10 mouse cellular contexts compared by ENCODE assay signal in genomic region chr4:33245853-33246395, GRCm38 (mm10). TPM values are rescaled to one million over a fixed set of nuclear protein-coding genes. Genes with fewer than 3 reads are reported as not detected.
DNase-seq lines count a peak whose midpoint lies in the region; ATAC-seq and TF ChIP-seq lines count a peak whose summit lies in the region.
"Had no signal": no experiment of that assay in that cellular context is flagged by ENCODE, and none has a peak within 500 bp of the region (broad histone marks: within the 10 kb centered on the region; RNA-seq: fewer than 3 reads in every experiment).

No protein-coding gene starts in this region.

- H3K9ac ChIP-seq in heart, embryonic 12.5 days: peak overlapping the region; percentile 54; the same call in 1 of the 2 replicates
- H3K9ac ChIP-seq in hindbrain, embryonic 13.5 days: no peak overlapping the region; the same call in 1 of the 2 replicates
- peak overlapping the region; percentile 16; the same call in 1 of the 2 replicates for H3K9ac ChIP-seq in liver, postnatal 0 days (replicated peaks)

- H3K4me2 ChIP-seq in heart, embryonic 12.5 days: peak overlapping the region; percentile 58
- H3K4me2 ChIP-seq in hindbrain, embryonic 13.5 days: peak overlapping the region; percentile 70
- peak overlapping the region; percentile 87 for H3K4me2 ChIP-seq in liver, postnatal 0 days (ENCODE audit: low read depth, low read length)

- TF ChIP-seq EP300 in liver, postnatal 0 days (IDR thresholded peaks at IDR 0.05; ENCODE audit: low read depth): no peak

- ATAC-seq in heart, embryonic 12.5 days (ENCODE audit: insufficient number of reproducible peaks, low FRiP score): no peak
- no peak for ATAC-seq in hindbrain, embryonic 13.5 days (ENCODE audit: low FRiP score)
- ATAC-seq in liver, postnatal 0 days: no peak

- peaks cover 24% of the 10 kb centered on the region for H3K4me1 ChIP-seq in heart, embryonic 12.5 days (replicated peaks)
- H3K4me1 ChIP-seq in hindbrain, embryonic 13.5 days (replicated peaks): peaks cover 26% of the 10 kb centered on the region
- H3K4me1 ChIP-seq in liver, postnatal 0 days (ENCODE audit: insufficient read depth): peaks cover 20% of the 10 kb centered on the region

- no peaks in the 10 kb centered on the region for H3K27me3 ChIP-seq in heart, embryonic 12.5 days (replicated peaks)
- H3K27me3 ChIP-seq in hindbrain, embryonic 13.5 days: no peaks in the 10 kb centered on the region
- H3K27me3 ChIP-seq in liver, postnatal 0 days (ENCODE audit: insufficient read depth, low read length): no peaks in the 10 kb centered on the region

- WGBS in heart, embryonic 12.5 days: 87% methylated on average over 14 of the region's 14 CpGs
- WGBS in hindbrain, embryonic 13.5 days: 91% methylated on average over 14 of the region's 14 CpGs
- 53% methylated on average over 14 of the region's 14 CpGs for WGBS in liver, postnatal 0 days (ENCODE audit: insufficient replicate concordance)

- no peak overlapping the region for H3K27ac ChIP-seq in heart, embryonic 12.5 days (ENCODE audit: poor library complexity, severe bottlenecking)
- H3K27ac ChIP-seq in hindbrain, embryonic 13.5 days: no peak overlapping the region
- peak overlapping the region; percentile 100 for H3K27ac ChIP-seq in liver, postnatal 0 days (ENCODE audit: low read depth)

- no peak for DNase-seq in heart, postnatal 4 days
- peak; percentile 23 for DNase-seq in T-cell, adult 2 months (ENCODE audit: low spot score)
- peak; percentile 42 for DNase-seq in liver, postnatal 0 days
- DNase-seq in c-Kit-positive CD71-positive TER-119-positive erythroid progenitor cells, embryonic 14.5 days (ENCODE audit: low spot score): no peak
- DNase-seq in left cerebral cortex, adult 8-10 months (ENCODE audit: low spot score in 2 of 2): no peak
- no peak for DNase-seq in layer of hippocampus, adult 11-12 months (ENCODE audit: low spot score)
- DNase-seq: lung, postnatal 10 days had no signal

- H3K4me3 ChIP-seq in heart, embryonic 12.5 days: peak overlapping the region; percentile 19
- peak overlapping the region; percentile 91; the same call in 1 of the 2 replicates for H3K4me3 ChIP-seq in hindbrain, embryonic 13.5 days
- H3K4me3 ChIP-seq in liver, postnatal 0 days (ENCODE audit: low read depth, low read length): peak overlapping the region; percentile 100

- H3K36me3 ChIP-seq in heart, embryonic 12.5 days: peaks cover 38% of the 10 kb centered on the region
- peaks cover 41% of the 10 kb centered on the region for H3K36me3 ChIP-seq in hindbrain, embryonic 13.5 days
- peaks cover 30% of the 10 kb centered on the region for H3K36me3 ChIP-seq in liver, postnatal 0 days (replicated peaks; ENCODE audit: insufficient read depth, low read length)

- TF ChIP-seq CTCF in liver, postnatal 0 days (IDR thresholded peaks at IDR 0.05; ENCODE audit: low read depth): no peak

- no peaks in the 10 kb centered on the region for H3K9me3 ChIP-seq in heart, embryonic 12.5 days (replicated peaks)
- H3K9me3 ChIP-seq in hindbrain, embryonic 13.5 days: no peaks in the 10 kb centered on the region
- H3K9me3 ChIP-seq in liver, postnatal 0 days (ENCODE audit: low read length): no peaks in the 10 kb centered on the region

RNA-seq across cellular contexts. Expression of gene Srsf12, which starts 37.1 kb away (rescaled TPM):
- polyA plus RNA-seq in heart, embryonic 12.5 days (2016; fragmentation: Nextera tagmentation; extraction: Ambion mirVana): 2.2 and 3.3 TPM in 2 replicates
- under 1 TPM; 0.18 to 0.29 TPM for total RNA-seq in heart, postnatal 4 days (2021)
- polyA plus RNA-seq in hindbrain, embryonic 13.5 days (2015; fragmentation: Nextera tagmentation; extraction: Ambion mirVana): 40.9 and 42.1 TPM in 2 replicates
- polyA plus RNA-seq in liver, postnatal 0 days (2015; fragmentation: Nextera tagmentation; extraction: Ambion mirVana): 0.04 and 0.08 TPM in 2 replicates
- 10 to 100 TPM; 22.2 to 27.9 (median 23.8) TPM for total RNA-seq in left cerebral cortex, adult 8-10 months (2022)
- total RNA-seq: MEL had no signal

RNA-seq across cellular contexts. Expression of gene Pnrc1, which starts 44.0 kb away (rescaled TPM):
- 110 TPM in 2 replicates for polyA plus RNA-seq in heart, embryonic 12.5 days (2016; fragmentation: Nextera tagmentation; extraction: Ambion mirVana)
- total RNA-seq in heart, postnatal 4 days (2021): 100 to 1,000 TPM; 103 to 110 TPM
- 64.9 and 69.5 TPM in 2 replicates for polyA plus RNA-seq in hindbrain, embryonic 13.5 days (2015; fragmentation: Nextera tagmentation; extraction: Ambion mirVana)
- polyA plus RNA-seq in liver, postnatal 0 days (2015; fragmentation: Nextera tagmentation; extraction: Ambion mirVana): 71.4 and 74.3 TPM in 2 replicates
- total RNA-seq in left cerebral cortex, adult 8-10 months (2022): 100 to 1,000 TPM; 141 to 154 (median 144) TPM

RNA-seq across cellular contexts. Expression of gene Pm20d2, which starts 56.4 kb away (rescaled TPM):
- polyA plus RNA-seq in heart, embryonic 12.5 days (2016; fragmentation: Nextera tagmentation; extraction: Ambion mirVana): 1.8 and 2.0 TPM in 2 replicates
- 10 to 100 TPM; 19.2 to 19.6 TPM for total RNA-seq in heart, postnatal 4 days (2021)
- 1.3 and 2.4 TPM in 2 replicates for polyA plus RNA-seq in hindbrain, embryonic 13.5 days (2015; fragmentation: Nextera tagmentation; extraction: Ambion mirVana)
- polyA plus RNA-seq in liver, postnatal 0 days (2015; fragmentation: Nextera tagmentation; extraction: Ambion mirVana): 0.14 and 0.21 TPM in 2 replicates
- 1 to 10 TPM; 5.9 to 7.3 (median 6.7) TPM for total RNA-seq in left cerebral cortex, adult 8-10 months (2022)
- total RNA-seq: MEL had no signal

Comparison
In these comparisons a context has a peak if more than half of its experiments do, and no peak if none do; other contexts are left out.
1. H3K4me3 ChIP-seq: peak in every context shown above with its lines; median percentile 100 in liver, postnatal 0 days; 91 in hindbrain, embryonic 13.5 days; 19 in heart, embryonic 12.5 days.
2. DNase-seq: peak in T-cell, adult 2 months (single experiment) and liver, postnatal 0 days (single experiment); none in heart, postnatal 4 days (single experiment), c-Kit-positive CD71-positive TER-119-positive erythroid progenitor cells, embryonic 14.5 days (single experiment), left cerebral cortex, adult 8-10 months (0 of 2) and layer of hippocampus, adult 11-12 months (single experiment).
3. Peak in every context shown above with its lines, with median percentiles within 50 percentile points of each other: H3K4me2 ChIP-seq.